Mouse (Mus musculus) heart, embryonic 11.5 days (tissue): ENCODE results near the gene Als2. TPM values are rescaled to one million over a fixed set of nuclear protein-coding genes. Genes with fewer than 3 reads are reported as not detected.

Source experiments
- ATAC-seq: fragments of 200-750 bp; cut with Nextera tagmentation; replicated peaks from 2 replicates; pipeline ENCODE4 v1.8.0; 2017; ENCODE audit warnings: moderate library complexity; ENCODE audit not compliant: insufficient number of reproducible peaks, low FRiP score, low TSS enrichment
- H3K27ac ChIP-seq: fragments of 300-500 bp; sonication (generic); 2 replicates; pipeline ENCODE4 v1.5.1; 2014; ENCODE audit warnings: mild to moderate bottlenecking, low read depth, low read length
- H3K27me3 ChIP-seq: fragments of 300-500 bp; sonication (generic); 2 replicates; pipeline ENCODE4 v1.6.1; 2014; ENCODE audit warnings: mild to moderate bottlenecking, low read length, mixed read lengths; ENCODE audit not compliant: control insufficient read depth, insufficient read depth
- H3K36me3 ChIP-seq: fragments of 300-500 bp; sonication (generic); 2 replicates; pipeline ENCODE4 v1.6.1; 2014; ENCODE audit warnings: mild to moderate bottlenecking, low read length, moderate library complexity, mixed read lengths; ENCODE audit not compliant: control insufficient read depth, insufficient read depth
- H3K4me1 ChIP-seq: fragments of 300-500 bp; sonication (generic); 2 replicates; pipeline ENCODE4 v1.6.1; 2014; ENCODE audit warnings: low read length; ENCODE audit not compliant: control insufficient read depth, insufficient read depth
- H3K4me2 ChIP-seq: fragments of 300-500 bp; sonication (generic); 2 replicates; pipeline ENCODE4 v1.6.1; 2014; ENCODE audit warnings: mild to moderate bottlenecking, moderate library complexity
- H3K4me3 ChIP-seq: fragments of 300-500 bp; sonication (generic); 2 replicates; pipeline ENCODE4 v1.5.1; 2014; ENCODE audit warnings: low read depth, low read length
- H3K9ac ChIP-seq: fragments of 300-500 bp; sonication (generic); 2 replicates; pipeline ENCODE4 v1.6.1; 2014; ENCODE audit warnings: mild to moderate bottlenecking, low read depth, low read length, moderate library complexity
- H3K9me3 ChIP-seq: fragments of 300-500 bp; sonication (generic); replicated peaks from 2 replicates; pipeline ENCODE4 v1.6.1; 2016; ENCODE audit warnings: low read length; ENCODE audit not compliant: control insufficient read depth
- WGBS: fragments of 180-500 bp; shearing (Covaris S2); extraction: QIAGEN DNeasy Blood & Tissue Kit; methylation state at CpG from one replicate; pipeline ENCODE4 v1.1.7; 2014; ENCODE audit not compliant: insufficient replicate concordance; 5-methylcytosine and 5-hydroxymethylcytosine counted together
- polyA plus RNA-seq: library from polyadenylated mRNA; unstranded; fragments of >200 nt; fragmentation: Nextera tagmentation; extraction: Ambion mirVana; gene quantifications from 2 replicates; pipeline ENCODE4 v1.2.1, GENCODE M21; 2014

Gene Als2
- polyA plus RNA-seq, 1 experiment from 2014 or later, result 10.1 TPM

DNA sequence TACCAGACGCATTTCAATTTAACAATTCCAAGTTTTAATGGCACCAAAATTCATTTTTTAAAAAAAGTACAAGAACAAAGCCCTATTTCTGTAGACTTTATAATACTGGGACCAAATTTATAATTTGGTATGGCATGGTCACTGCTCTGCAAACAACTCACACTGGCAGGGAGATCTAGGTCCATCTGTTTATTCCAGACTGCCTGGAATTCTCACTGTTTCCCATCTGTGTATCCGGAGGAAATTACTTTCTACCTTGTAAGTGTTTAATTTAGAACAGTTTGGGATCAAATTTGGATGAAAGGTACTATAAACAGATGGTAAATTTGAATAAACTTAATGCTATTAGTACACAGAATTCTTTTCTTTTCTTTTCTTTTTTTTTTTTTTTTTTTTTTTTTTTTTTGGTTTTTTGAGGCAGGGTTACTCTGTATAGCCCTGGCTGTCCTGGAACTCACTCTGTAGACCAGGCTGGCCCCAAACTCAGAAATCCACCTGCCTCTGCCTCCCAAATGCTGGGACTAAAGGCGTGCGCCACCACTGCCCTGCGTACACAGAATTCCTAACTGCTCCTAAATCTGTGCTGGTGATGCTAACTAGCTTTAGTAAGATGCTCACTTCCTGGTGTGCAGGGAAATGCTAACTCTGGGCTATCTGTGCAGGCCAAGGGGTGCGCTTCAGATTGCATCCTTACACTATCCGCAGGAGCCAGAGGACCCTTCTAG is 14.8 kb downstream of the Als2 start:
- 87% methylated on average over 7 of the region's 7 CpGs for WGBS
- Histone ChIP-seq H3K36me3 (no peaks in the 10 kb centered on the region), H3K27ac (no peak overlapping the region), H3K4me1 (no peaks in the 10 kb centered on the region), H3K9me3 (no peaks in the 10 kb centered on the region), H3K4me2 (no peak overlapping the region), H3K4me3 (no peak overlapping the region), H3K9ac (no peak overlapping the region), H3K27me3 (no peaks in the 10 kb centered on the region)
- no peak for ATAC-seq

DNA sequence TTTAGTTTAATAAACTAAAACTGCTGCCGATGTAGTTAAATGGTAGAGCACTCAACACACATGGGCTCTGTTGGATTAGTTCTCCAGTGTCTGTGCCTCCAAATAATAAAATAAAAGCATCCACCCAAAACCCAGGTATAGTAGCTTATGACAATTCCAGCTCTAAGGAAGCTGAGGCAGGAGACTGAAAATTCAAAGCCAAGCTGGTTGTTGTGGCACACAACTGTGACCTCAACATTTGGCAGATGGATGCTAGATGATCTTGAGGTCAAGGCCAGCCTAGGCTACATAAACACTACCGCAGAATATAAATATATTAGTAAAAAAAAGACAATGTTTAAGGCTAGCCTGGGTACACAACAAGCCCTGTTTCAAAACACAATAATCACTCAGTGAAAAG is 15.4 kb downstream of the Als2 start:
- Histone ChIP-seq H3K36me3 (no peaks in the 10 kb centered on the region), H3K4me2 (no peak overlapping the region), H3K9me3 (no peaks in the 10 kb centered on the region), H3K4me1 (no peaks in the 10 kb centered on the region), H3K4me3 (no peak overlapping the region), H3K9ac (no peak overlapping the region), H3K27me3 (no peaks in the 10 kb centered on the region), H3K27ac (no peak overlapping the region)
- 78% methylated on average over 2 of the region's 2 CpGs for WGBS
- no peak for ATAC-seq

DNA sequence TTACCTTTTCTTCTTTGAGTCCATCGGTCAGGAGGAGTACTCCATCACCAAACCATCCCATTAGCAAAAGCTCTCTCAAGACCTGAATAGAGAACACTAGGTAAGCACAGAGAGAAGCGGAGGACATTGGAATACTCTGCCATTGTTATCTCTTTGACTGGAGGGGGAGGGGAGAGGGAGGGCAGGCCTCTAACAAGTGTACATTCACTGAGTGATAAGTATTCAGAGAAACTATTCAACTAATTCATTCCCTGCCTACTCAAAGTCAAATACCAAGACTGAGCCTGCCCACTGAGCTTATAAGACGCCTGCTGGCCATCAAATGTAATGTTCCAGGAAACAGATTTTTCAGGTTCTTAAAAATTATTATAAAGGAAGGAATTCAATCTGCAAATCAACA is 16.7 kb downstream of the Als2 start:
- Histone ChIP-seq H3K4me2 (no peak overlapping the region), H3K9me3 (no peaks in the 10 kb centered on the region), H3K9ac (no peak overlapping the region), H3K27me3 (no peaks in the 10 kb centered on the region), H3K36me3 (peaks cover 3% of the 10 kb centered on the region), H3K27ac (no peak overlapping the region), H3K4me1 (no peaks in the 10 kb centered on the region), H3K4me3 (no peak overlapping the region)
- no peak for ATAC-seq
- 66% methylated on average over 3 of the region's 3 CpGs for WGBS

DNA sequence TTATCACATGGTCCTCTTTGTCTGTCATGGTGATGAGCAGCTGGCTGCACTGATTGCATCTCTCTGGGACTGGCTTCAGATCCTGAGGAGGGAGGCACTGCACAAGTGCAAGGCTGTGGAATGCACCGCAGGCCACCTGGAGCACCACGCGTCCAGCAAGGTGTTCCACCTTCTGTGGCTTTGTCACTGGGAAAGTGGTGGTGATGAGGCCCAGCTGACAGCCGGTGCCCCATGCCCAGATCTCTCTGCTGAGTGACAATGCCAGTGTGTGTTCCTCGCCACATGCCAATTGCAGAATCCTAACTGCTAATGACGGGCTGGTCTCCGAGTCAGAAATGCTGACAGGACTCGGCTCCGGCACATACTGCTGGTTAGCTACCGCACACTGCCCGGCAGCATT is 21.6 kb downstream of the Als2 start:
- H3K4me1 ChIP-seq, result no peaks in the 10 kb centered on the region
- H3K36me3 ChIP-seq, result peaks cover 8% of the 10 kb centered on the region
- ATAC-seq, result no peak
- no peak overlapping the region for H3K4me2 ChIP-seq
- no peak overlapping the region for H3K4me3 ChIP-seq
- H3K9ac ChIP-seq, result no peak overlapping the region
- no peak overlapping the region for H3K27ac ChIP-seq
- 91% methylated on average over 11 of the region's 11 CpGs for WGBS
- H3K27me3 ChIP-seq, result no peaks in the 10 kb centered on the region
- no peaks in the 10 kb centered on the region for H3K9me3 ChIP-seq

DNA sequence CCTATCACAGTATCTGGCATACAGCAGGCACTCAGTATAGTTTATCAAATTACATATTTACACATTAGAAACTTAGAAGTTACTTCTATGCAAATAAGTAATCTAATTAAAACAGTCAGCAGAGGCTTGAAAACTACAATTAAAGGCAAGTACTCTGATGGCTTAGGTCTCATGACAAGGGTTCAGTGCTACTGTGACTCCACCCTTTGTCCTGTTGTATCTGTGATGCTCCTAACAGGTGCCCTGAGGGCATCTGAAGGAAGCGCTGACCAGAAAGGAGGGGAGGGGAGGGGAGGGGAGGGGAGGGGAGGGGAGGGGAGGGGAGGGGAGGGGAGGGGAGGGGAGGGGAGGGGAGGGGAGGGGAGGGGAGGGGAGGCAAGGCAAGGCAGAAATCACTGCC is 24.1 kb downstream of the Als2 start:
- ATAC-seq, result no peak
- WGBS, result no CpG with 5 or more reads among the region's 1 CpGs
- no peaks in the 10 kb centered on the region for H3K27me3 ChIP-seq
- no peaks in the 10 kb centered on the region for H3K4me1 ChIP-seq
- H3K4me2 ChIP-seq, result no peak overlapping the region
- H3K9me3 ChIP-seq, result no peaks in the 10 kb centered on the region
- H3K36me3 ChIP-seq, result peaks cover 8% of the 10 kb centered on the region
- H3K9ac ChIP-seq, result no peak overlapping the region
- H3K27ac ChIP-seq, result no peak overlapping the region
- no peak overlapping the region for H3K4me3 ChIP-seq

DNA sequence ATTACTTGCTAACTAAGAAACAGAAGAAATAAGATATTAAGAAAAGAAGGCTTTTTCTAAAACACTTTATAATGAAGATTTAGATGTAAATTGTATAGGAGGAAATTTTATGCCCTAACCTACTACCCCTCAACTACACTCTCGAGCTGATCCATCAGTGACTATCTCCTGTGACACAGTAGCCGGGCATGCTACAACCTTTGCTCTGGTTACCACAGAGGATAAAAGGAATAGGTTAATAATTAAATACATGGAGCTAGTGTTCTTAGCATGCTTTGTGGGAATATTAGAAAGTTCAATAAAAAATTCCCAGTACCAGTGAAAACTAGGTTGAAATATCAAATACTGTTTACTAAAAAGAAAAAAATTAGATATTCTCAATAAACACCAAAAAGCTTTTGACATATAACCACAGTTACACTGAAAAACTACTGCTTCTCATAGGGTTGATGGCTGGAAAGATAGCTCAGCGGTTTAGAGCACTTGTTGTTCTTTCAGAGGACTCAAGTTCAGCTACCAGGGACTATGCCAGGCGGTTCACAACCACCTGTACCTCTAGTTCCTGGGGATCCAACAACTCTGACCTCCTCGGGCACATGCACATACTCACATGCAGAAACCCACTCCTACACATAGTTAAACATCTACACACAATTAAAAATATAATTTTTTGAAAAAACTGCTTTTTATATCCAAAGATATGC is 24.8 kb downstream of the Als2 start:
- H3K4me1 ChIP-seq, result no peaks in the 10 kb centered on the region
- no peak overlapping the region for H3K4me3 ChIP-seq
- no peak overlapping the region for H3K9ac ChIP-seq
- no peak overlapping the region for H3K4me2 ChIP-seq
- no peaks in the 10 kb centered on the region for H3K27me3 ChIP-seq
- ATAC-seq, result no peak
- H3K27ac ChIP-seq, result no peak overlapping the region
- H3K9me3 ChIP-seq, result no peaks in the 10 kb centered on the region
- peaks cover 8% of the 10 kb centered on the region for H3K36me3 ChIP-seq
- 77% methylated on average over 5 of the region's 5 CpGs for WGBS

DNA sequence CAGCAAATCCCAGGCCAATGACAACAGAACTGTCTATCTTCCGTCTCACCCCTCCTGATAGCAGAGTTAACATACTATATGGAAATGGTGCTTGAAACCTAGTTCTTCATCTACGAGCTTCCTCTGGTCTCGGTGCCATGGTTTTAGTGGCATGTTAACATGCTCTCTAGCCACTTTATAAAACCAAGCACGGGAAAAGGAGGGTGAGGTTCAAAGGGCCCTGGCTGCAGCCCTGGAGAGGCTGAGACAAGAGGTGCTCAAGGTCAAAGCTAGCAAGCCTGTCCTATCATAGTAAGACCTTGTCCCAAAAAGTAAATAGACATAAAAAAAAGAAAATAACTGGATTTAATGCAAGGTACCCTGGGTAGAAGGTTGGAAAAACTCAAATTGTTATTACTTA is 25.4 kb downstream of the Als2 start:
- WGBS, result 71% methylated on average over 4 of the region's 4 CpGs

DNA sequence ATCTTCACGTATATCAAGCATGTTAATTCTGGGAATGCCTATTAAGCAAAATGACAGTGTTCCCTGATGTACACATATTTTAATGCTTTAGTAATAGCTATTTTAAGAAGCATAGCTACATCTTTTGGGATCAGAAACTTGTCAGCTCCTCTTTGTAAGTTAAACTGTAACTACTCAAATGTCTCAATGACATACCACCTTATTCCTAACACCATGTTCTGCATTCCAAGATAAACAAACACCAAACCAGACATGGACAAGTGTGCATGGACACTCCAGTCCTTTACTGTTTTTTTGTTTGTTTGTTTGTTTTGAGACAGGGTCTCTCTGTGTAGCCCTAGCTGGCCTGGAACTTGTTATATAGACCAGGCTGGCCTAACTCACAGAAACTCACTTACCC is 28.7 kb downstream of the Als2 start:
- peaks cover 3% of the 10 kb centered on the region; the same call in 1 of the 2 replicates for H3K36me3 ChIP-seq
- no peaks in the 10 kb centered on the region for H3K4me1 ChIP-seq
- ATAC-seq, result no peak
- no peak overlapping the region for H3K9ac ChIP-seq
- no peak overlapping the region for H3K4me3 ChIP-seq
- no peak overlapping the region for H3K4me2 ChIP-seq
- H3K27ac ChIP-seq, result no peak overlapping the region
- no peaks in the 10 kb centered on the region for H3K27me3 ChIP-seq
- WGBS, result 86% methylated on average over 1 of the region's 1 CpGs
- H3K9me3 ChIP-seq, result no peaks in the 10 kb centered on the region

More for the DNA sequence above, 25.4 kb downstream of the Als2 start:
- Histone ChIP-seq H3K9ac (no peak overlapping the region), H3K27me3 (no peaks in the 10 kb centered on the region), H3K36me3 (peaks cover 8% of the 10 kb centered on the region), H3K4me2 (no peak overlapping the region), H3K4me1 (no peaks in the 10 kb centered on the region), H3K27ac (no peak overlapping the region), H3K4me3 (no peak overlapping the region), H3K9me3 (no peaks in the 10 kb centered on the region)
- ATAC-seq, result no peak

DNA sequence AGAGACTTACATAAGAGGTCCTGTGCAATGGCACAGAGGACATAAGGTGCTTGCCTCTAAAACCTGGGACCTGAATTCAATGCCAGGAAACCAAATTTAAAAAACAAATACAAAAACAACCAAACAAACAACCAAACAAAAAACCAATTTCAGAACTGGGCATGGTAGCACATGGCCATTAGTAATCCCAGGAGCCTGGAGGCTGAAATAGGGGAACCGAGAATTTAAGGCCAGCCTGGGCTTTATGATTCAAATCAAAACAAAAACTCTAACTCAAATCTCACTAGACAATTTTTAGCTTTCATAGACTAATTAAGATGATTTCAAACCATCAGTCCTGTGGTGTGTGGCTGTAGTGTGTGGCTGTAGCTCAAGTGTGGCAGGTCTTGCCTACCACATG is 32.5 kb downstream of the Als2 start:
- 87% methylated on average over 1 of the region's 1 CpGs for WGBS
- no peak overlapping the region for H3K4me3 ChIP-seq
- H3K4me1 ChIP-seq, result no peaks in the 10 kb centered on the region
- H3K4me2 ChIP-seq, result no peak overlapping the region
- no peaks in the 10 kb centered on the region for H3K27me3 ChIP-seq
- H3K9me3 ChIP-seq, result no peaks in the 10 kb centered on the region
- peaks cover 3% of the 10 kb centered on the region; the same call in 1 of the 2 replicates for H3K36me3 ChIP-seq
- ATAC-seq, result no peak
- H3K27ac ChIP-seq, result no peak overlapping the region
- H3K9ac ChIP-seq, result no peak overlapping the region
